Mouse (Mus musculus): ENCODE measurements around the gene Jmjd6.

DNA sequence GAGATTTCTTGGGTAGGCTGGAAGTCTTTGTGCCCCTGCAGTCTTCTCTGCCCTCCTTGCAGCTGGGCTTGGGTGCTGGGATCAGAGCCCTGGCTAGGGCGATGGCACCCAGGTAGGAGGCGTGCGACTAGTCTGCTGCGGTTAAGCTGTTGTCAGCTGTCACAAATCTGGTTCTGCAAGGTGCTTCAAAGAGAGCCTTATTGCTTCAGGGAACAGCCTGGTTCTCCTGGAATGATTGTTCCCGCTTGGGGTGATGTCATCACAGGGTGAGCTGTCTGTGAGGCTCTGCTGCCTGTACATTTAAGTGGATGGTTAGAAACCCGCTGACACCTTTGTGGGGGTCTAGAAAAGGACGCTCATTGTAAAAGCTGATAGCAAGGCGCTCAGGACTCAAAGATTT, 26.0 kb upstream of the Jmjd6 start:
- TF ChIP-seq CTCF (IDR thresholded peaks at IDR 0.05; ENCODE audit: borderline replicate concordance, control insufficient read depth, extremely low read depth, insufficient read depth, low read length, poor library complexity) (no peak), POLR2A (IDR thresholded peaks at IDR 0.05; ENCODE audit: control insufficient read depth, extremely low read depth, insufficient read depth, low read length, poor library complexity) (no peak)
